10 mouse cellular contexts compared by ENCODE assay signal in the genomic region with DNA sequence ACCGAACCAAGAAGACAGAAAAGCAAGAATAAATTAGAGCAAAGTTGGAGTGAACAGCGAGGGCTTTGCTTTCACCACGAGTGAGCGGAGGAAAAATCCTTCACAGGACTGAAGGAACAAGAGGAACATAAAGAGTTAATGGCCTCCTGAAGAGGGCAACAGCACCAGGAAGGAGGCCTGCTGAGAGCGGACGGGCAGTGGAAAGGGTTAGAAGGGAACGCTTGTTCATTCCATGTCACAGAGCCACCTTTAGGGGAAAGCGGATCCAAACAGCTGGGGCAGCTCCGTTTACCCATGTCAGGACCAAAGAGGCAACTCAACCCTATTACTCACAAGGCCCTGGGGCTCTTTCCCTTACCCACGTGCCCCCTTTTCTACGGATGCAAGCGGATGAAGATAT. TPM values are rescaled to one million over a fixed set of nuclear protein-coding genes. Genes with fewer than 3 reads are reported as not detected.
DNase-seq lines count a peak whose midpoint lies in the region; ATAC-seq and TF ChIP-seq lines count a peak whose summit lies in the region.
"Had no signal": no experiment of that assay in that cellular context is flagged by ENCODE, and none has a peak within 500 bp of the region (broad histone marks: within the 10 kb centered on the region; RNA-seq: fewer than 3 reads in every experiment).

No protein-coding gene starts in this region.

- no peak for TF ChIP-seq CTCF in kidney, postnatal 0 days (IDR thresholded peaks at IDR 0.05; ENCODE audit: low read depth)

- no peak overlapping the region for H3K4me2 ChIP-seq in kidney, postnatal 0 days (ENCODE audit: low read length)
- H3K4me2 ChIP-seq in embryonic facial prominence, embryonic 11.5 days (ENCODE audit: low read depth, low read length): no peak overlapping the region
- no peak overlapping the region for H3K4me2 ChIP-seq in heart, embryonic 16.5 days (ENCODE audit: low read depth, low read length)
- H3K4me2 ChIP-seq: forebrain, embryonic 13.5 days had no signal

- WGBS in kidney, postnatal 0 days: 48% methylated on average over 12 of the region's 12 CpGs
- WGBS in embryonic facial prominence, embryonic 11.5 days: 28% methylated on average over 12 of the region's 12 CpGs
- WGBS in heart, embryonic 16.5 days: 50% methylated on average over 12 of the region's 12 CpGs

- ATAC-seq in kidney, postnatal 0 days (replicated peaks; ENCODE audit: low FRiP score, low read depth): no peak
- ATAC-seq in embryonic facial prominence, embryonic 11.5 days (replicated peaks; ENCODE audit: insufficient number of reproducible peaks, low FRiP score, low TSS enrichment, low read depth): no peak
- ATAC-seq in heart, embryonic 16.5 days (replicated peaks; ENCODE audit: extremely low read depth, insufficient read depth, low FRiP score): no peak
- ATAC-seq in megakaryocyte-erythroid progenitor cell, adult 5-6 weeks (replicated peaks; ENCODE audit: low FRiP score, low TSS enrichment, poor library complexity, severe bottlenecking): no peak
- ATAC-seq: forebrain, embryonic 13.5 days; midbrain, embryonic 16.5 days had no signal

- H3K4me1 ChIP-seq in kidney, postnatal 0 days (replicated peaks; ENCODE audit: insufficient read depth, low read length): peaks cover 14% of the 10 kb centered on the region
- peaks cover 8% of the 10 kb centered on the region for H3K4me1 ChIP-seq in embryonic facial prominence, embryonic 11.5 days (ENCODE audit: control insufficient read depth, insufficient read depth, low read length)
- H3K4me1 ChIP-seq in heart, embryonic 16.5 days (ENCODE audit: control insufficient read depth, insufficient read depth, low read length): peaks cover 43% of the 10 kb centered on the region
- H3K4me1 ChIP-seq: forebrain, embryonic 13.5 days had no signal

- H3K36me3 ChIP-seq in kidney, postnatal 0 days (ENCODE audit: insufficient read depth, low read length): no peaks in the 10 kb centered on the region
- H3K36me3 ChIP-seq in embryonic facial prominence, embryonic 11.5 days (replicated peaks; ENCODE audit: control insufficient read depth, insufficient read depth, low read depth, low read length): no peaks in the 10 kb centered on the region
- peaks cover 21% of the 10 kb centered on the region; the same call in 1 of the 2 replicates for H3K36me3 ChIP-seq in heart, embryonic 16.5 days (ENCODE audit: control insufficient read depth, insufficient read depth)

- H3K27me3 ChIP-seq in kidney, postnatal 0 days (ENCODE audit: insufficient read depth, low read length): no peaks in the 10 kb centered on the region
- no peaks in the 10 kb centered on the region for H3K27me3 ChIP-seq in embryonic facial prominence, embryonic 11.5 days (ENCODE audit: control insufficient read depth, insufficient read depth, low read length)
- no peaks in the 10 kb centered on the region for H3K27me3 ChIP-seq in heart, embryonic 16.5 days (ENCODE audit: control insufficient read depth, insufficient read depth, low read length)
- H3K27me3 ChIP-seq: forebrain, embryonic 13.5 days had no signal

- peak; percentile 33 for DNase-seq in kidney, postnatal 0 days (ENCODE audit: low spot score)
- no peak for DNase-seq in kidney, adult 8-10 months
- DNase-seq in embryonic facial prominence, embryonic 11.5 days (ENCODE audit: low spot score): peak; percentile 47
- DNase-seq in lung, postnatal 10 days: peak; percentile 35
- DNase-seq in adrenal gland, adult (ENCODE audit: inconsistent age in 2 of 2, low spot score in 1 of 2): no peak
- DNase-seq in urinary bladder, adult 18-20 months (ENCODE audit: low spot score in 2 of 2): no peak

- H3K9me3 ChIP-seq in kidney, postnatal 0 days (replicated peaks; ENCODE audit: low read length): no peaks in the 10 kb centered on the region
- no peaks in the 10 kb centered on the region for H3K9me3 ChIP-seq in embryonic facial prominence, embryonic 11.5 days (replicated peaks; ENCODE audit: control insufficient read depth, low read length)
- no peaks in the 10 kb centered on the region for H3K9me3 ChIP-seq in heart, embryonic 16.5 days (replicated peaks; ENCODE audit: control insufficient read depth, low read length)
- H3K9me3 ChIP-seq: forebrain, embryonic 13.5 days had no signal

- H3K27ac ChIP-seq in kidney, postnatal 0 days: peak overlapping the region; percentile 65
- peak overlapping the region; percentile 88 for H3K27ac ChIP-seq in embryonic facial prominence, embryonic 11.5 days (replicated peaks; ENCODE audit: low read depth, low read length)
- peak overlapping the region; percentile 56 for H3K27ac ChIP-seq in heart, embryonic 16.5 days (ENCODE audit: low read length)
- H3K27ac ChIP-seq: forebrain, embryonic 13.5 days had no signal

- H3K4me3 ChIP-seq in kidney, postnatal 0 days (replicated peaks; ENCODE audit: low read depth, low read length): no peak overlapping the region
- H3K4me3 ChIP-seq in embryonic facial prominence, embryonic 11.5 days (ENCODE audit: low read depth, low read length): no peak overlapping the region
- H3K4me3 ChIP-seq in heart, embryonic 16.5 days (ENCODE audit: low read length): no peak overlapping the region
- H3K4me3 ChIP-seq: forebrain, embryonic 13.5 days had no signal

- H3K9ac ChIP-seq in kidney, postnatal 0 days (ENCODE audit: low read depth, low read length): no peak overlapping the region
- H3K9ac ChIP-seq in embryonic facial prominence, embryonic 11.5 days (replicated peaks; ENCODE audit: low read length): no peak overlapping the region
- H3K9ac ChIP-seq in heart, embryonic 16.5 days (ENCODE audit: low read length): no peak overlapping the region
- H3K9ac ChIP-seq: forebrain, embryonic 13.5 days had no signal

RNA-seq across cellular contexts. Expression of gene Slc38a4, which starts 54.3 kb away (rescaled TPM):
- 38.4 and 41.3 TPM in 2 replicates for polyA plus RNA-seq in kidney, postnatal 0 days (2015; fragmentation: Nextera tagmentation; extraction: Ambion mirVana)
- polyA plus RNA-seq in embryonic facial prominence, embryonic 11.5 days (2014; fragmentation: Nextera tagmentation; extraction: Ambion mirVana): 61.2 and 71.1 TPM in 2 replicates
- polyA plus RNA-seq in heart, embryonic 16.5 days (2015; fragmentation: Nextera tagmentation; extraction: Ambion mirVana): 95.0 and 96.5 TPM in 2 replicates
- not detected in 2 replicates for total RNA-seq in megakaryocyte-erythroid progenitor cell, adult 5-6 weeks (2014; fragmentation: Nextera tagmentation)
- total RNA-seq in megakaryocyte-erythroid progenitor cell, adult 5-6 weeks (2017): not detected in 2 replicates

Comparison
In these comparisons a context has a peak if more than half of its experiments do, and no peak if none do; other contexts are left out.
1. DNase-seq: peak in kidney, postnatal 0 days (single experiment), embryonic facial prominence, embryonic 11.5 days (single experiment) and lung, postnatal 10 days (single experiment); none in kidney, adult 8-10 months (0 of 2), adrenal gland, adult (0 of 2) and urinary bladder, adult 18-20 months (0 of 2).
2. Peak in every context shown above with its lines, with median percentiles within 50 percentile points of each other: H3K27ac ChIP-seq.